Mouse (Mus musculus): ENCODE measurements at regions not wholly inside any gene's neighbourhood (a gene's known extent, or its start where the extent isn't known, plus 50 kb on each side); places are given as distances from the start of the nearest gene placed in this dataset.

GRCm38 (mm10) chr4:28298911-28299353 is 514.0 kb upstream of the Epha7 start:
- no peak for DNase-seq (ENCODE audit: extremely low read depth, insufficient read length, low spot score)

GRCm38 (mm10) chr4:28300018-28300440 is 512.9 kb upstream of the Epha7 start:
- no peak for DNase-seq (ENCODE audit: extremely low read depth, insufficient read length, low spot score)

DNA sequence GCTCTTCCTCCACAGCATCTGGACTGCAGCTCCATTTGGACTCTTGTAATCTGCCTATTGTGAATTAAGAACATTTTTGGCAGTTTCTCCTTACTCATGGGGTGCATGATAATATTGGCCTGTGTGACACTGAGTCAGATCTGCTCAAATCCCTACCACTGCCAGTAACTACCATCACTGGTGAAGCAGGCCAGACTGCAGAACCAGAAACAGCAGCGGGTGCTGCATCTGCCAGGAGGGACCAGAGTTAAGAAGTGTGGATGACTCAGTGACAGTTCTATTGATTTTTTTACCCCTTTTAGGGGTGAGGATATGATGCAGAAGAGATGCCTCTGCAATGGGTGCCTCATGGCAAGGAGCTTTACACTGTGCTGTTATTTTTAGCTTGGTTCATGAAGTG is 511.2 kb upstream of the Epha7 start:
- peak; percentile 42 for DNase-seq (ENCODE audit: extremely low read depth, insufficient read length, low spot score)

- DNase-seq (ENCODE audit: extremely low read depth, insufficient read length, low spot score): no peak
Measured at GRCm38 (mm10) chr4:28331036-28331435, 481.9 kb upstream of the Epha7 start.

- no peak for DNase-seq (ENCODE audit: extremely low read depth, insufficient read length, low spot score)
Measured at GRCm38 (mm10) chr4:28364566-28364965, 448.4 kb upstream of the Epha7 start.

GRCm38 (mm10) chr4:28377087-28377486 is 435.8 kb upstream of the Epha7 start:
- DNase-seq (ENCODE audit: extremely low read depth, insufficient read length, low spot score): no peak

GRCm38 (mm10) chr4:28378661-28379060 is 434.3 kb upstream of the Epha7 start:
- no peak for DNase-seq (ENCODE audit: extremely low read depth, insufficient read length, low spot score)

- peak; percentile 83 for DNase-seq (ENCODE audit: extremely low read depth, insufficient read length, low spot score)
Measured at GRCm38 (mm10) chr4:28424341-28424740, 388.6 kb upstream of the Epha7 start.

- DNase-seq (ENCODE audit: extremely low read depth, insufficient read length, low spot score): peak; percentile 70
Measured at GRCm38 (mm10) chr4:28440161-28440560, 372.8 kb upstream of the Epha7 start.

DNA sequence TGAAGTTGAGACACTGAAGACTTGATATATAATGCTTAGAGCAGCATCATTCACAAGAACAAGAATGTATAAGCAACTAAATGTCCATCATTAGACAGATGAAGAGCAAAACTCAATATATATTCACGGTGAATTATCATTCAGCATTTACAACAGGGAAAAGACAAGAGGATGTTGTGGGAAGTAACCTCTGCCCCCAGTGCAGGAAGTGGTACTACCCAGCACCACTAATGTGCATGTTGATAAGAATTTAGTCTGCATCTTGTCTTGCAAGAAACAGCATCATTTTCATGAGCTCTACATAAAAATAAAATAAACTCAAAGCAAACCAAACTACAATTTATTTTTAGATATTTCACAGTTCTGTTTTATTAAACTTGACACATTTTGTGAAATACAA is 359.8 kb upstream of the Epha7 start:
- no peak for DNase-seq (ENCODE audit: extremely low read depth, insufficient read length, low spot score)

- DNase-seq (ENCODE audit: extremely low read depth, insufficient read length, low spot score): peak; percentile 39
Measured at GRCm38 (mm10) chr4:28456312-28456711, 356.6 kb upstream of the Epha7 start.
